ENCODE assay signal across 8 mouse cellular contexts in the genomic region with DNA sequence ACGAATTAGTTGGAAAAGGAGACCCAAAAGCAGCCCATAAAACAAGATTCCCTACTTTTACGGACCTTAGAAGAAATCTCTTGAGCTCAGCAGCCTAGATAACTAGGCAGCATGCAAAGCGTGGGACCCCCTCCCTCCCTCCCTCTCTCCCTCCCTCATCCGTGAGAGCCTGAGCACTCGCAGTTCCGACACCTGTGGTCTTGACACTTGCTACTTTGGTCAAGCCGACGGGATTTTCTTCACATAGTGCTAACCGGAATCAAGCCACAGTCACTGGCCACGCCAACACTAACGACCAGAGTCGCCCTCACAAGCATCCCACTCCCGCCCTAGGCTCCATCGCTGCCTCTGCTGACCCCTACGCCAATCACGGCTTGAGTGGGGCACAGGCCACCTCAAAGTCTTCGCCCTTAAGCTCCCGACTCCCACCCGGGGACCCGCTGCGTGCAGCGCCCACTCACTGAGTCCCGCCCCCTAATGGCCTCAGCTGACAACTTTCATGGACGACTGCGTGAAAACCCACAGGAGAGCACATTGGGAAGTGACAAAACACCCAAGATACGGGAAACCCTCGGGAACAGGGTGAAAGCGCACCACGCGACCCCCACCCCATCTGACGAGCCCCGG. TPM values are rescaled to one million over a fixed set of nuclear protein-coding genes. Genes with fewer than 3 reads are reported as not detected.
A peak's percentile ranks its signal among the peaks of the same experiment; 100 is the strongest.
DNase-seq lines count a peak whose midpoint lies in the region; ATAC-seq and TF ChIP-seq lines count a peak whose summit lies in the region.

No protein-coding gene starts in this region.

- H3K27me3 ChIP-seq in kidney, adult 2 months (replicated peaks; ENCODE audit: control insufficient read depth, insufficient read depth, low read length) = no peaks in the 10 kb centered on the region
- no peaks in the 10 kb centered on the region for H3K27me3 ChIP-seq in liver, embryonic 15.5 days
- H3K27me3 ChIP-seq in stomach, postnatal 0 days (ENCODE audit: control insufficient read depth, insufficient read depth, low read length) = no peaks in the 10 kb centered on the region

- H3K4me1 ChIP-seq in kidney, adult 2 months (ENCODE audit: control insufficient read depth, insufficient read depth, low read length) = peaks cover 5% of the 10 kb centered on the region
- H3K4me1 ChIP-seq in liver, embryonic 15.5 days (replicated peaks) = peaks cover 48% of the 10 kb centered on the region
- H3K4me1 ChIP-seq in stomach, postnatal 0 days (replicated peaks; ENCODE audit: control insufficient read depth, insufficient read depth) = 0 out of 2 replicates have a peak, but pooled peaks cover 4% of the 10 kb centered on the region

- under 1% methylated on average over 32 of the region's 32 CpGs for WGBS in kidney, adult 2 months
- WGBS in liver, embryonic 15.5 days (ENCODE audit: insufficient replicate concordance) = under 1% methylated on average over 32 of the region's 32 CpGs
- under 1% methylated on average over 31 of the region's 32 CpGs for WGBS in stomach, postnatal 0 days

- H3K9ac ChIP-seq in liver, embryonic 15.5 days = peak overlapping the region; percentile 72
- peak overlapping the region; percentile 89 for H3K9ac ChIP-seq in stomach, postnatal 0 days (ENCODE audit: low read length)

- TF ChIP-seq EP300 in stomach, postnatal 0 days (optimal IDR thresholded peaks at IDR 0.05) = no peak

- peak overlapping the region; percentile 52 for H3K27ac ChIP-seq in kidney, adult 2 months (ENCODE audit: insufficient read depth, low read depth, low read length)
- H3K27ac ChIP-seq in liver, embryonic 15.5 days (replicated peaks) = peak overlapping the region; percentile 80
- H3K27ac ChIP-seq in stomach, postnatal 0 days (replicated peaks) = peak overlapping the region; percentile 94

- peak overlapping the region; percentile 88 for H3K4me2 ChIP-seq in liver, embryonic 15.5 days
- peak overlapping the region; percentile 88 for H3K4me2 ChIP-seq in stomach, postnatal 0 days (replicated peaks; ENCODE audit: low read depth)

- H3K36me3 ChIP-seq in kidney, adult 2 months (ENCODE audit: control insufficient read depth, insufficient read depth, low read length) = no peaks in the 10 kb centered on the region; the same call in 1 of the 2 replicates
- H3K36me3 ChIP-seq in liver, embryonic 15.5 days (replicated peaks) = peaks cover 28% of the 10 kb centered on the region
- no peaks in the 10 kb centered on the region for H3K36me3 ChIP-seq in stomach, postnatal 0 days (ENCODE audit: control insufficient read depth, insufficient read depth, low read length)

- no peak for TF ChIP-seq POLR2A in kidney, adult 2 months (IDR thresholded peaks at IDR 0.05; ENCODE audit: low read depth, low read length)

- no peak for DNase-seq in kidney, adult 2 months
- no peak for DNase-seq in kidney, adult 18-20 months
- DNase-seq in R1 (ENCODE audit: low read depth, low spot score) = peak; percentile 55
- peak; percentile 14 for DNase-seq in forelimb bud, embryonic 11.5 days (ENCODE audit: low read depth, low spot score)
- no peak for DNase-seq in stomach, postnatal 0 days (ENCODE audit: low spot score)
- DNase-seq in right cerebral cortex, postnatal 25 days = no peak
- no peak for DNase-seq in cerebellum, adult 8-10 months

- no peaks in the 10 kb centered on the region for H3K9me3 ChIP-seq in liver, embryonic 15.5 days (replicated peaks)
- H3K9me3 ChIP-seq in stomach, postnatal 0 days (ENCODE audit: control insufficient read depth, low read length) = no peaks in the 10 kb centered on the region

- peak overlapping the region; percentile 74 for H3K4me3 ChIP-seq in kidney, adult 2 months (ENCODE audit: insufficient read depth, low read depth, low read length)
- peak overlapping the region; percentile 84 for H3K4me3 ChIP-seq in liver, embryonic 15.5 days (replicated peaks)
- peak overlapping the region; percentile 85 for H3K4me3 ChIP-seq in stomach, postnatal 0 days (ENCODE audit: low read depth, low read length)

- peak; percentile 51 for ATAC-seq in liver, embryonic 15.5 days (ENCODE audit: insufficient read depth)
- peak; percentile 57 for ATAC-seq in stomach, postnatal 0 days (ENCODE audit: low FRiP score, low TSS enrichment)

- TF ChIP-seq CTCF in kidney, adult 2 months (conservative IDR thresholded peaks at IDR 0.05; ENCODE audit: insufficient read depth, insufficient read length, low read depth, low read length) = no peak
- peak; percentile 55 for TF ChIP-seq CTCF in stomach, postnatal 0 days (IDR thresholded peaks at IDR 0.05; ENCODE audit: low read depth)

RNA-seq across cellular contexts. Expression of a gene that starts 0.6 kb away (rescaled TPM):
- polyA plus RNA-seq in kidney, adult 2 months (2012; rRNA removed) = 3.7 and 4.6 TPM in 2 replicates
- 4.2 and 4.4 TPM in 2 replicates for polyA plus RNA-seq in liver, embryonic 15.5 days (2015; fragmentation: Nextera tagmentation; extraction: Ambion mirVana)
- 5.4 and 6.5 TPM in 2 replicates for polyA plus RNA-seq in stomach, postnatal 0 days (2015; fragmentation: Nextera tagmentation; extraction: Ambion mirVana)

RNA-seq across cellular contexts. Expression of a gene that starts 38.6 kb away (rescaled TPM):
- 0.04 and 0.13 TPM in 2 replicates for polyA plus RNA-seq in kidney, adult 2 months (2012; rRNA removed)
- polyA plus RNA-seq in liver, embryonic 15.5 days (2015; fragmentation: Nextera tagmentation; extraction: Ambion mirVana) = 1.8 TPM in 2 replicates
- polyA plus RNA-seq in stomach, postnatal 0 days (2015; fragmentation: Nextera tagmentation; extraction: Ambion mirVana) = 0.04 and 0.10 TPM in 2 replicates

Comparison
In these comparisons a context has a peak if more than half of its experiments do, and no peak if none do; other contexts are left out.
1. DNase-seq: peak in R1 (single experiment) and forelimb bud, embryonic 11.5 days (single experiment); none in kidney, adult 2 months (single experiment), kidney, adult 18-20 months (single experiment), stomach, postnatal 0 days (single experiment), right cerebral cortex, postnatal 25 days (single experiment) and cerebellum, adult 8-10 months (single experiment).
2. Peak in every context shown above with its lines, with median percentiles within 50 percentile points of each other: H3K27ac ChIP-seq and H3K4me3 ChIP-seq.